ENCODE assay signal across 25 mouse cellular contexts in the genomic region with DNA sequence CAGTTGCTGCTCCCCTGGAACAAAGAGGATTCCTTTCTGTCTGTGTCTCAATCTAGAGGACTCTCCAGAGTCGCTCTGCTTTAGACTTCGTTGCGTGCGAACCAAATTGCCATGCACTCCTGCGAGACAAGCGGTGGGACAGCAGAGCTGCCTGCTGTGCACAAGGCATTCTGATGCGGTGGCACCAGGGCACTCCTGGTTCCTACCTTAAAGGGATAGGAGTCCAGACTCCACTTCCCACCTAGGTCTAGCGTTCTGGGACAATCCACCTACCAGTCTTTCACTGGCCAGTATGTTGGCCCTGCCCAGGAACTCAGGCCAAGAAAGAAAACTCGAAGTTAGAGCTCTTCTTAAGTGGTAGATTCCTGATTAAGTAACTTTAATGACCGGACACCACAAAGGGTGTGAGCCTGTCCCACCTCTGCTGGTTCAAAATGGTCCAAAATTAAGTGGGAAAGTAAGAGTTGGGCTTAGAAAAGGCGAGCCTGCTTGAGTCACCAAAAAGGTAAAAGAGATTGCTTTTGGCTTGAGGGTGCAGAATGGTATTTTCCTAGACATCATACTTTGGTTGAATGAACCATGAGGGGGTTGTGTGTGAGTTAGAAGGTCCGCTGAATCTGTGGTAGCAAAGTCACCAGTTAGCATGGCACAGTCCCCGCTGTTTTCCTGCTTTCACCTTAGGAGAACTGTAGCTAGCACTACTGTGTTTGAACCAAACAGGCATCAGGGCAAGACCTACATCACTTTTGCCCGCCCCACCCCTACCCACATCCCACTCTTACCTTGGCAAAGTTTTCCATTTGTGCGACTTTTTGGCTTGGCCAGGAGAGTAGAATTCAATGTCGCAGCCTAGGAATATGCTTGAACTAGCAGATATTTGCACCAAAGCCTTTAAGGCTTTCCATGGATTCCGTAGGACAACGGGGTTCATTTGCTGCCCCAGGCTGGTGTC. TPM values are rescaled to one million over a fixed set of nuclear protein-coding genes. Genes with fewer than 3 reads are reported as not detected.
A peak's percentile ranks its signal among the peaks of the same experiment; 100 is the strongest.
DNase-seq lines count a peak whose midpoint lies in the region; ATAC-seq and TF ChIP-seq lines count a peak whose summit lies in the region.
"Had no signal": no experiment of that assay in that cellular context is flagged by ENCODE, and none has a peak within 500 bp of the region (broad histone marks: within the 10 kb centered on the region; RNA-seq: fewer than 3 reads in every experiment).

No protein-coding gene starts in this region.

- no peaks in the 10 kb centered on the region for H3K9me3 ChIP-seq in hindbrain, embryonic 10.5 days
- no peaks in the 10 kb centered on the region for H3K9me3 ChIP-seq in hindbrain, embryonic 16.5 days (ENCODE audit: control insufficient read depth, low read length)
- H3K9me3 ChIP-seq in embryonic facial prominence, embryonic 10.5 days: no peaks in the 10 kb centered on the region
- no peaks in the 10 kb centered on the region for H3K9me3 ChIP-seq in limb, embryonic 13.5 days
- no peaks in the 10 kb centered on the region for H3K9me3 ChIP-seq in intestine, postnatal 0 days (ENCODE audit: control insufficient read depth)
- H3K9me3 ChIP-seq: embryonic facial prominence, embryonic 15.5 days; hindbrain, embryonic 15.5 days; liver, embryonic 13.5 days; lung, embryonic 15.5 days; midbrain, embryonic 15.5 days had no signal

- no peak overlapping the region for H3K4me2 ChIP-seq in hindbrain, embryonic 16.5 days (ENCODE audit: low read length)
- peak overlapping the region; percentile 62 for H3K4me2 ChIP-seq in limb, embryonic 13.5 days (replicated peaks)
- no peak overlapping the region for H3K4me2 ChIP-seq in intestine, postnatal 0 days (replicated peaks; ENCODE audit: low read depth)
- H3K4me2 ChIP-seq: heart, embryonic 11.5 days; hindbrain, embryonic 15.5 days; liver, embryonic 13.5 days; lung, embryonic 15.5 days; midbrain, embryonic 15.5 days had no signal

- no peak for ATAC-seq in hindbrain, embryonic 16.5 days
- no peak for ATAC-seq in limb, embryonic 13.5 days (ENCODE audit: low FRiP score, low read depth)
- ATAC-seq in intestine, postnatal 0 days: no peak
- ATAC-seq: activated CD4-positive, CD25-positive, alpha-beta regulatory T cell, adult 4 months; midbrain, embryonic 15.5 days had no signal

- H3K27ac ChIP-seq in hindbrain, embryonic 10.5 days: no peak overlapping the region
- no peak overlapping the region for H3K27ac ChIP-seq in hindbrain, embryonic 16.5 days (ENCODE audit: low read depth, low read length)
- H3K27ac ChIP-seq in embryonic facial prominence, embryonic 10.5 days (replicated peaks): no peak overlapping the region
- H3K27ac ChIP-seq in limb, embryonic 13.5 days: no peak overlapping the region
- no peak overlapping the region for H3K27ac ChIP-seq in intestine, postnatal 0 days (ENCODE audit: low read depth, low read length)
- H3K27ac ChIP-seq: embryonic facial prominence, embryonic 15.5 days; gastrocnemius, adult 2 months; hindbrain, embryonic 15.5 days; liver, embryonic 13.5 days; lung, embryonic 15.5 days; macrophage; midbrain, embryonic 15.5 days had no signal

- 3% methylated on average over 18 of the region's 18 CpGs for WGBS in hindbrain, embryonic 10.5 days
- 6% methylated on average over 18 of the region's 18 CpGs for WGBS in hindbrain, embryonic 16.5 days
- 2% methylated on average over 18 of the region's 18 CpGs for WGBS in embryonic facial prominence, embryonic 10.5 days
- 24% methylated on average over 18 of the region's 18 CpGs for WGBS in limb, embryonic 13.5 days
- WGBS in intestine, postnatal 0 days: 5% methylated on average over 18 of the region's 18 CpGs

- peak; percentile 55 for DNase-seq in hindbrain, embryonic 10.5 days (ENCODE audit: low spot score)
- peak; percentile 19 for DNase-seq in brain, embryonic 14.5 days (ENCODE audit: low read depth)
- peak; percentile 56 for DNase-seq in embryonic facial prominence, embryonic 10.5 days (ENCODE audit: low spot score)
- no peak for DNase-seq in adrenal gland, postnatal 10 days
- DNase-seq in left cerebral cortex, postnatal 10 days (ENCODE audit: extremely low spot score in 1 of 2, low spot score in 2 of 2): no peak
- DNase-seq: adrenal gland, postnatal 14 days; cerebellum, adult 18-20 months; cerebellum, postnatal 25 days; gastrocnemius, adult 2 months; kidney, adult 18-20 months; kidney, postnatal 10 days; liver, embryonic 13.5 days; thymus, postnatal 4 days had no signal

- H3K27me3 ChIP-seq in hindbrain, embryonic 10.5 days (ENCODE audit: insufficient read depth, poor library complexity, severe bottlenecking): peaks cover 89% of the 10 kb centered on the region
- peaks cover 62% of the 10 kb centered on the region for H3K27me3 ChIP-seq in hindbrain, embryonic 16.5 days (replicated peaks; ENCODE audit: control insufficient read depth, insufficient read depth, low read length)
- peaks cover 96% of the 10 kb centered on the region for H3K27me3 ChIP-seq in embryonic facial prominence, embryonic 10.5 days (replicated peaks; ENCODE audit: low read depth, poor library complexity, severe bottlenecking)
- H3K27me3 ChIP-seq in limb, embryonic 13.5 days: peaks cover 58% of the 10 kb centered on the region
- peaks cover 74% of the 10 kb centered on the region for H3K27me3 ChIP-seq in intestine, postnatal 0 days (replicated peaks; ENCODE audit: control insufficient read depth, insufficient read depth, low read length)

- no peak for TF ChIP-seq CTCF in brain, embryonic 14.5 days (IDR thresholded peaks at IDR 0.05; ENCODE audit: borderline replicate concordance, extremely low read depth, insufficient read depth, insufficient read length)
- no peak for TF ChIP-seq CTCF in intestine, postnatal 0 days (IDR thresholded peaks at IDR 0.05; ENCODE audit: low read depth)

- no peak overlapping the region for H3K4me3 ChIP-seq in hindbrain, embryonic 10.5 days
- H3K4me3 ChIP-seq in hindbrain, embryonic 16.5 days (ENCODE audit: low read length): no peak overlapping the region
- no peak overlapping the region for H3K4me3 ChIP-seq in embryonic facial prominence, embryonic 10.5 days
- 0 out of 2 replicates have a peak overlapping the region, but pooled peaks have one; percentile 1 for H3K4me3 ChIP-seq in limb, embryonic 13.5 days
- no peak overlapping the region for H3K4me3 ChIP-seq in intestine, postnatal 0 days (ENCODE audit: low read depth, low read length)
- H3K4me3 ChIP-seq: embryonic facial prominence, embryonic 15.5 days; gastrocnemius, adult 2 months; hindbrain, embryonic 15.5 days; liver, embryonic 13.5 days; lung, embryonic 15.5 days; midbrain, embryonic 15.5 days had no signal

- intact Hi-C loops in left cerebral cortex, postnatal 10 days (cut with DNase I): loop anchor here (2.0 kb wide), 1 partner anchor 703 kb away; no protein-coding TSS in a partner anchor

- TF ChIP-seq POLR2A in brain, embryonic 14.5 days (IDR thresholded peaks at IDR 0.05; ENCODE audit: borderline replicate concordance, extremely low read depth, insufficient read depth, insufficient read length, poor library complexity, severe bottlenecking): no peak

- H3K4me1 ChIP-seq in hindbrain, embryonic 10.5 days (replicated peaks): peaks cover 15% of the 10 kb centered on the region
- peaks cover 5% of the 10 kb centered on the region; the same call in 1 of the 2 replicates for H3K4me1 ChIP-seq in hindbrain, embryonic 16.5 days (ENCODE audit: control insufficient read depth, insufficient read depth, low read depth, low read length)
- H3K4me1 ChIP-seq in embryonic facial prominence, embryonic 10.5 days: peaks cover 28% of the 10 kb centered on the region
- H3K4me1 ChIP-seq in limb, embryonic 13.5 days: peaks cover 48% of the 10 kb centered on the region
- H3K4me1 ChIP-seq in intestine, postnatal 0 days (replicated peaks; ENCODE audit: control insufficient read depth, insufficient read depth, low read length): no peaks in the 10 kb centered on the region
- H3K4me1 ChIP-seq: liver, embryonic 13.5 days had no signal

- H3K9ac ChIP-seq in hindbrain, embryonic 16.5 days (ENCODE audit: low read depth, low read length): no peak overlapping the region
- H3K9ac ChIP-seq in limb, embryonic 13.5 days: peak overlapping the region; percentile 45; the same call in 1 of the 2 replicates
- no peak overlapping the region for H3K9ac ChIP-seq in intestine, postnatal 0 days (ENCODE audit: low read depth, low read length)
- H3K9ac ChIP-seq: embryonic facial prominence, embryonic 15.5 days; hindbrain, embryonic 15.5 days; liver, embryonic 13.5 days; lung, embryonic 15.5 days; midbrain, embryonic 15.5 days had no signal

- no peaks in the 10 kb centered on the region for H3K36me3 ChIP-seq in hindbrain, embryonic 10.5 days
- no peaks in the 10 kb centered on the region for H3K36me3 ChIP-seq in hindbrain, embryonic 16.5 days (ENCODE audit: control insufficient read depth, insufficient read depth, low read length)
- H3K36me3 ChIP-seq in embryonic facial prominence, embryonic 10.5 days (replicated peaks): no peaks in the 10 kb centered on the region
- H3K36me3 ChIP-seq in limb, embryonic 13.5 days: no peaks in the 10 kb centered on the region
- no peaks in the 10 kb centered on the region for H3K36me3 ChIP-seq in intestine, postnatal 0 days (ENCODE audit: control insufficient read depth, insufficient read depth)
- H3K36me3 ChIP-seq: embryonic facial prominence, embryonic 15.5 days; G1E; hindbrain, embryonic 15.5 days; liver, embryonic 13.5 days; lung, embryonic 15.5 days; midbrain, embryonic 15.5 days had no signal

RNA-seq across cellular contexts. Expression of a gene that starts 4.1 kb away (rescaled TPM):
- polyA plus RNA-seq in hindbrain, embryonic 10.5 days (2016; fragmentation: Nextera tagmentation; extraction: Ambion mirVana): 2.2 and 2.3 TPM in 2 replicates
- 0.66 and 1.0 TPM in 2 replicates for polyA plus RNA-seq in hindbrain, embryonic 16.5 days (2015; fragmentation: Nextera tagmentation; extraction: Ambion mirVana)
- 3.1 and 4.2 TPM in 2 replicates for polyA plus RNA-seq in brain, embryonic 14.5 days (2012; rRNA removed)
- 1.6 and 2.5 TPM in 2 replicates for polyA plus RNA-seq in embryonic facial prominence, embryonic 10.5 days (2016; fragmentation: Nextera tagmentation; extraction: Ambion mirVana)
- polyA plus RNA-seq in limb, embryonic 13.5 days (2015; fragmentation: Nextera tagmentation; extraction: Ambion mirVana): 26.3 and 28.0 TPM in 2 replicates
- total RNA-seq in adrenal gland, postnatal 10 days (2021): 10 to 100 TPM in 1 of 2 experiments, 1 to 10 TPM in 1; 1.8 to 10.8 TPM
- 0.04 TPM in 1 of 2 replicates, not detected in the other for polyA plus RNA-seq in intestine, postnatal 0 days (2015; fragmentation: Nextera tagmentation; extraction: Ambion mirVana)
- 1 to 10 TPM; 1.3 to 1.6 TPM for total RNA-seq in left cerebral cortex, postnatal 10 days (2021)
- polyA plus RNA-seq: activated CD4-positive, CD25-positive, alpha-beta regulatory T cell, adult 4 months; G1E; macrophage; small intestine, adult 2 months had no signal

Comparison
In these comparisons a context has a peak if more than half of its experiments do, and no peak if none do; other contexts are left out.
1. DNase-seq: peak in hindbrain, embryonic 10.5 days (single experiment), brain, embryonic 14.5 days (single experiment) and embryonic facial prominence, embryonic 10.5 days (single experiment); none in adrenal gland, postnatal 10 days (single experiment) and left cerebral cortex, postnatal 10 days (0 of 2).